Mouse (Mus musculus): Measurements from ENCODE around the gene Cog1.

- TF ChIP-seq GATA1 (IDR thresholded peaks at IDR 0.05; ENCODE audit: low read length) (no peak), TAL1 (IDR thresholded peaks at IDR 0.05; ENCODE audit: low read length) (no peak)
Observed at GRCm38 (mm10) chr11:113631302-113631701, 17.7 kb upstream of the Cog1 start.
